Mouse (Mus musculus) heart, adult 18-20 months (tissue): Measurements from ENCODE around the gene Impdh2. TPM values are rescaled to one million over a fixed set of nuclear protein-coding genes. Genes with fewer than 3 reads are reported as not detected.

ENCODE experiments used
- DNase-seq, 2 experiments: peaks; one replicate each; pipeline ENCODE4 v3.0.0; 2021 to 2022; ENCODE audit warnings: mixed read lengths in 1 of 2
- long read RNA-seq, 2 experiments: library from polyadenylated mRNA; stranded (forward); transcript quantifications; one replicate each; pipeline ENCODE4 v2.0.0; 2021
- total RNA-seq, 2 experiments: library from RNA; stranded (reverse); gene quantifications; 2 replicates each; pipeline ENCODE4 v1.2.3; 2021

The Impdh2 gene
- total RNA-seq: 10 to 100 TPM; 48.3 to 49.7 TPM
- long read RNA-seq, experiment 1, transcript Impdh2-201 (14 exons, 1,858 nt): major isoform, 16 of 32 reads
- long read RNA-seq, experiment 1, transcript Impdh2-206 (2 exons, 274 nt): minor isoform, 5 of 32 reads
- long read RNA-seq, experiment 1, partial matches to known transcripts: 4 of 32 reads
- long read RNA-seq, experiment 1, other reads (novel, unspliced or antisense): 7 of 32 reads
- long read RNA-seq, experiment 2, partial matches to known transcripts: 3 of 21 reads
- long read RNA-seq, experiment 2, other reads (novel, unspliced or antisense): 11 of 21 reads

DNA sequence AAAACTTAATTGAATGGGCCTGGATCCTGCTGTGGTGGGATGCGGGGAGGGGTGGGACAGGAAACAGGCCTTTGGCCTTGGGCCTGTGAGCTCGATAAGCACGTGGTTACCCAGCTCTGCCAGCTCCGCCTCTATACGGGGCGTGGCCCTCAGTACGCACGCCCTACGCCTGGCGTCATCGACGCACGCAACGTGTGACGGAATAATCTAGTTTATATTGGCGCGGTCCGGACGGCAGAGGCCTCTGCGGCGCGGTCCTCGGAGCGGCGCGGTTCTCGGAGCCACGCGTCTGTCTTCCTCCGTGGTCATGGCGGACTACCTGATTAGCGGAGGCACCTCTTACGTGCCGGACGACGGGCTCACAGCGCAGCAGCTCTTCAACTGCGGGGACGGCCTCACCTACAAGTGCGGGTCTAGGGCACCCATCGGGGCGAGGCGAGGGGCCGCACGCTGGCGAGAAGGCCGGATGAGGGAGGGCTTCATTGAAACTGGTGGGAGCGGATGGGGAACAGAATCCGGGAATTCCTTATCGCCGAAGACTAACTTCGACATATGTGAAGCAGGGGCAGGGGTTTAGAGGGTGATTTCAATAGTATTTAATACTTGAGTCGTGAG is at the start of gene Impdh2:
Gene Impdh2, plus strand, starts transcription at position 60 of the 615 bp plus-strand sequence.
- peak; percentile 97 to 98 for DNase-seq

GRCm38 (mm10) chr9:108516380-108517251 is 43.5 kb upstream of the Impdh2 start, which contains the start of gene Qrich1:
Gene Qrich1 (plus strand): TSS chr9:108516806.
- peak; percentile 97 for DNase-seq

GRCm38 (mm10) chr9:108517253-108517930 is 42.7 kb upstream of the Impdh2 start:
- DNase-seq: peak; percentile 84 to 85

- DNase-seq: no peak
These were observed 42.2 kb upstream of the Impdh2 start for GRCm38 (mm10) chr9:108517931-108518332.

- no peak for DNase-seq
These were observed 38.5 kb upstream of the Impdh2 start for GRCm38 (mm10) chr9:108521604-108522003.

GRCm38 (mm10) chr9:108523341-108523740 is 36.7 kb upstream of the Impdh2 start:
- DNase-seq: no peak

DNA sequence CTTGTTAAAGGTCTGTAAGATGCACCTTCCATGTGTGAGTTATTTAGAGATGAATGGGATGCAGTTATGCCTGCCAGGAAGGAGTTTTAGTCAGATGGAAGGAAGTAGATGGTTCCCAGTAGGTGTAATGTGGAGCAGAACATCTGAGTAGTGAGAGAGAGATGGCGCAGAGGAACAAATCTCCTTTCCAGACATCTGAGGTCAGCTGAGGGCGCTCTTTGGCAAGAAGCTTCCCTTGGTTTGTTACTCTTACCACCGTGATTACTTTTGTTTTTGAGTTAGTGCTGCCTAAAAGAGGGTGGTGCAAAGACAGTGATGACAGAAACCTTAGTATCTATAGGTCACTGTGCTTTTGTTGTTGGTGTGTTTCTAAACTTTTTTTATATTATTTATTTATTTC is 34.7 kb upstream of the Impdh2 start:
- no peak for DNase-seq

DNA sequence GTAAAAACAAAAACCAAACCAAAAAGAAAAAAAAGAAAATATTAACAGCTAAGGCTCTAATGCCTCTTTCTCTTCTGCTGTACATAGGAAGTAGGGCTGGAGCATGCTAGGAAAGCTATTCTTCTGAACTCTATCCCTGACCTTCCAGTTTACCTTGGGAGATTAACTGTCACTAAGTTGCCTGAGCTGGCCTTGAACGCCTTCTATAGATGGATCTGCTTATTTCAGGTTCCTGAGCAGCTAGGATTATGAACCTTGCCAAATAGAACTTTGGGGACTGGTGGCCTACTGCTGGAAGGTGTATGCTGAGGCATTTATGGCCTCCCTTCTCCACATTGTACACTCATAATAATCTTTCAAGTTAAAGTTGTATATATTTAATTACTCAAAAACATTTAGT is 29.1 kb upstream of the Impdh2 start:
- no peak for DNase-seq

GRCm38 (mm10) chr9:108531496-108531895 is 28.6 kb upstream of the Impdh2 start:
- no peak for DNase-seq

GRCm38 (mm10) chr9:108540846-108541245 is 19.2 kb upstream of the Impdh2 start:
- DNase-seq: no peak

- no peak for DNase-seq
These were observed 14.1 kb upstream of the Impdh2 start for GRCm38 (mm10) chr9:108545986-108546385.

DNA sequence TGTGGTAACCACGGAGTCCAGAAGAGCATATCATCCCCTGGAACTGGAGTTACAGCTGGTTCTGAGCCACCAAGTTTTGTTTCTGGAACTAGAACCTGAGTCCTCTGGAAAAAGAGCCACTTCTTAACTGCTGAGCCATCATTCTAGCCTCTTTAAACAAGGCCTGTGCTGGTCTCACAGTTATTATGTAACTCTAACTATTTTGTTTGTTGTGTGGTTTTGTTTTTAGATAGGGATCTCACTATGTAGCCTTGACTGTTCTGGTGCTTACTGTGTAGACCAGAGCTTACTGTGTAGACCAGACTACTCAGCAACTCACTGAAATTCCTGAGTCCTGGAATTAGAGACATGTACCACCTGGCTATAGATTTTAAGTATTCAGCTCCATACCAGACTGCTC is 13.2 kb upstream of the Impdh2 start:
- no peak for DNase-seq

- DNase-seq: no peak
These were observed 917 bp upstream of the Impdh2 start for GRCm38 (mm10) chr9:108559169-108559568.

DNA sequence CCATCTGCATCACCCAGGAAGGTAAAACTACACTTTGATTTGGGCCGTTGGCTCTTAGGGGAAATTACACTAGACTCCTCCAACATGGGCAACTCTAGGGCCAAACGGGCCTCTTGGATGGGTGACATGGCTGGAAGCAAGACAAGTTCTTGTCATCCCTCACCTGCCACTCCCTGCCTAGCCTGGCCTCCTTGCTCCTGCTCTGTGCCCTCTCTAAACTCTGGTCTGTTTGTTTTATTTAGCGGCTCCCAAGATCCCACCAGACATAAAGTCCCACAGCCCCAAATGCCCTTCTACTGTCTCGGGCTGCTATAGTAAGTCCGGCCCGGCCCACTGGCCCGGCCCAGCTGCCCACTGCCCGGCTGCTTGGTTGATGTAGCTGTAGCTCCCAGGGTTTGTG is 3.6 kb downstream of the Impdh2 start:
- no peak for DNase-seq

GRCm38 (mm10) chr9:108564131-108564530 is 4.0 kb downstream of the Impdh2 start:
- DNase-seq: peak in 1 of 2 experiments; percentile 2

GRCm38 (mm10) chr9:108565881-108566814 is 6.1 kb downstream of the Impdh2 start:
- no peak for DNase-seq

DNA sequence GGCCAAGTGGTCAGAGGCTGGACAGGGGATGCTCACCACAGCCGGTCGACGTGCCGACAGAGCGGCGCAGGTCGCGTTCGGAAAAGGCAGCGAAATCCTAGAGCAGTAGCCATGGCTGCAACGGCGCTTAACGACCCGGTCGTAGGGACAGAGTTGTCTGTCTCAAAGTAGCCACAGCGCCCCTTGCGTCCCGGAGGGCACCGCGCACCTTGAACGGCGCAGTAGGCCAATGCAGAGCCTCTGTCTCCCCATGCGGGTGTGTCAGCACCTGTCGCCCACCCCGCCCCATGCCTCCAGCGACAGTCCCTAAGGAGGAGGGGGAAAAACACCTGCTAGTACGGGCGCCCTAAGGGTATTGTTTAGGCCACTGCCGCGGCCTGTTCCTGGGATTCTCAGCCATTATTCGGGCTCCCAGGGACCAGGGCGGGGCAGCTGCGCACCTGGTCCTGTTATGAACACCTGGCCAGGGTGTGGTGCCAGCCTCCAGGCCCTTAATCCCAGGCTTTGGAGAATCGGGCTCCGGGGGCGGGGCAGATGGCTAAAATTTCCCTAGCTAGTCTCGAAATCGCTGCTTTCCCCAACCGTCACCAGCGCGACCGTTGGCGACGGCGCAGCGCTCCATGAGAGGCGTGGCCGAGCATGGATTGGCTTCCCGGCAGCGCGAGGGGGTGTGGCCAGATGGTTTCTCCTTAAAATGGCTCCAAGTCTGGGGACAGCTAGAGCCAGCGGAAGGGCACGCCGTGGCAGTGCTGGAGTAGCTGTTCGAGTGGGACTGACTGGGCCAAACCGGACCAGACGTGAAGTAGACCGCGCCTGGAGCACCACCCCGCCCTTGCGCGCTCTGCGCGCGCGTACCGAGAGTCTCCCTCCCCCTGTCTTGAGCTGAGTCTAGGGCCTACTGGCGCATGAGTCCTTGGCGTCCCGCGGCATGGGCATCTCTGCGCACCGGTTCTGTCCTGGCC is 7.0 kb downstream of the Impdh2 start, which contains the start of gene Ndufaf3:
Gene Ndufaf3, minus strand, starts transcription at position 620 of the 962 bp plus-strand sequence.
- peak; percentile 98 for DNase-seq

GRCm38 (mm10) chr9:108567931-108568419 is 7.9 kb downstream of the Impdh2 start:
- peak in 1 of 2 experiments; percentile 63 for DNase-seq

GRCm38 (mm10) chr9:108568511-108568921 is 8.4 kb downstream of the Impdh2 start:
- no peak for DNase-seq
